Mouse (Mus musculus) naive thymus-derived CD4-positive, alpha-beta T cell, adult 2 months (primary cell): ENCODE measurements around the gene Nnat.

Experiments used
- DNase-seq: peaks from one replicate; pipeline ENCODE4 v3.0.0-alpha.2; 2011; ENCODE audit warnings: low read depth

The Nnat gene

DNA sequence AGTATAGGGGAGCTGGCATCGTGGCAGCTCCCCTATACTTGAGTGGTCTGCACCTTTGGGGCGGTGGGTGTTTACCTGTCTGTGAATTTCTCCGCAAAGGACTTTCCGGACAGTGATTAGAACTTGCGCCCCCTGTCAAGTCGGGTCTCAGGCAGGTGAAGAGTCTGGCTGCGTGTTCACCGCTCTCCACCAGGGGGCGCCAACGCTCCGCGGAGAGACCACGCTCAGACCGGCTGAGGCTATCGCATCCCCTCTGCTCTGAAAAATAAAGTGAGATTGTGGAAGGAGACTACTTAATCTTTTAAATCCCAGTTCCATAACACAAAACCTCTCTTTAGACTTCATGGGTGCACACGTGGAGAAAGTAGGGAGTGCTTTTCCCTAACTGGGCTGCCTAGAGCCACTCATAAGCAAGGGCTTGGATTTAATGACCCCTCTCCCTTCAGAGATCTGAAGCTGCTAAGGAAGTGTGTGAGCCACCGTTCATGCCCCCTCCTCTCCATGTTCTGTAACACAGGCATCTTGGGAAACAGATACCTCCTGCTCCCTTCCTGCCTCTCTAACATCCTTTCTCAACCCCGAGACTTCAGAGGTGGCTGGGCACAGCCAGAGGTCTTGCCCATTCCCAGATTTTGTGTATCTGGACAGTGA lies 45.3 kb downstream of the Nnat start:
- peak; percentile 79 for DNase-seq

- DNase-seq: no peak
Measured at GRCm38 (mm10) chr2:157607542-157608236, 47.8 kb downstream of the Nnat start.

- no peak for DNase-seq
Measured at GRCm38 (mm10) chr2:157611735-157612134, 51.9 kb downstream of the Nnat start.
